Mouse (Mus musculus) myocyte (in vitro differentiated cells): Measurements from ENCODE around the gene Smtn.

Source experiments
- E2F4 ChIP-seq: IDR thresholded peaks from one replicate; pipeline ENCODE4 v1.6.1; 2011; ENCODE audit warnings: mild to moderate bottlenecking, control low read depth, moderate library complexity; ENCODE audit not compliant: insufficient read depth
- MAX ChIP-seq: IDR thresholded peaks from one replicate; pipeline ENCODE4 v1.6.1; 2011; ENCODE audit warnings: low read depth, mild to moderate bottlenecking, control low read depth
- MYOG ChIP-seq, 3 experiments: IDR thresholded peaks; one replicate each; pipeline ENCODE4 v1.6.1; 2011; ENCODE audit warnings: control low read depth in 2 of 3, low read depth in 2 of 3, mild to moderate bottlenecking in 2 of 3; ENCODE audit not compliant: insufficient read length in 2 of 3, control insufficient read depth in 1 of 3, insufficient read depth in 1 of 3
- POLR2A ChIP-seq: IDR thresholded peaks from one replicate; pipeline ENCODE4 v1.6.1; 2011; ENCODE audit warnings: low read depth, mild to moderate bottlenecking, control low read depth, moderate library complexity; ENCODE audit not compliant: insufficient read length
- REST ChIP-seq: IDR thresholded peaks from one replicate; pipeline ENCODE4 v1.6.1; 2011; ENCODE audit warnings: mild to moderate bottlenecking, control low read depth, moderate library complexity; ENCODE audit not compliant: insufficient read depth, insufficient read length
- TCF12 ChIP-seq: IDR thresholded peaks from one replicate; pipeline ENCODE4 v1.6.1; 2011; ENCODE audit warnings: mild to moderate bottlenecking, control low read depth; ENCODE audit not compliant: poor library complexity, insufficient read depth, severe bottlenecking
- USF1 ChIP-seq: IDR thresholded peaks from one replicate; pipeline ENCODE4 v1.6.1; 2011; ENCODE audit warnings: low read depth, mild to moderate bottlenecking, control low read depth, moderate library complexity

DNA sequence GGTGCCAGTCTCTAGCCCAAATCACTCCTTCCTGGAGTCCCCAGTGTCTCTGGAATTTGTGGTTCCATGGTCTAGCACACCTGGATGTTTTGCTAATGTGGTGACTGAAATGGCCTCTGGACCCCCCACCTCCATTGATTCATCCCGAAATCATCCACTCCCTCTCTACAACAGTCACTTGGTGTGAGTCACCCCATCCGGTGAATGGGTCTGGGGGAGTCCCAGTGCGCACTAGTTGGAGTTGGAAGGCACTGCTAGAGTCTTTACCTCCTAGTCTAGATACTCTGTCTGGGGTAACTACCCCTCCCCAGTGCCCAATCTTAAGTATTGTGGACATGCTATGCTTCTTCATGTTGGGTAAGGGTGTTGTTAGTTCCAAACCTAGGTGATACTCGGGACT lies 2.1 kb downstream of the Smtn start:
- TF ChIP-seq USF1 (no peak), POLR2A (peak; percentile 18), E2F4 (no peak), MAX (no peak), TCF12 (no peak), MYOG (IDR thresholded peaks at IDR 0.05; ENCODE audit: control insufficient read depth in 1 of 3, insufficient read depth in 1 of 3, insufficient read length in 2 of 3, low read depth in 2 of 3) (no peak), REST (no peak)
